Mouse (Mus musculus) CH12.LX (cell line): ENCODE results near the gene Gucy1b2. TPM values are rescaled to one million over a fixed set of nuclear protein-coding genes. Genes with fewer than 3 reads are reported as not detected.

Experiments used
- DNase-seq: peaks from one replicate; pipeline ENCODE4 v3.0.0-alpha.2; 2013; ENCODE audit errors: extremely low read depth
- H3K27ac ChIP-seq: 2 replicates; pipeline ENCODE4 v1.5.1; 2012; ENCODE audit warnings: low read depth, mild to moderate bottlenecking, control low read depth, moderate library complexity; ENCODE audit not compliant: insufficient read depth
- H3K27me3 ChIP-seq: replicated peaks from 2 replicates; pipeline ENCODE3; 2012; ENCODE audit warnings: inconsistent platforms
- H3K36me3 ChIP-seq, 2 experiments: replicated peaks in 1 of 2; 2 replicates each; pipeline versions ENCODE3 to v1.6.1; 2012; ENCODE audit warnings: inconsistent platforms in 1 of 2, low read length in 1 of 2, mild to moderate bottlenecking in 1 of 2, mixed read lengths in 1 of 2, moderate library complexity in 1 of 2; ENCODE audit not compliant: control insufficient read depth in 1 of 2, insufficient read depth in 1 of 2
- H3K4me1 ChIP-seq, 2 experiments: 2 replicates each; pipeline ENCODE4 v1.6.1; 2012; ENCODE audit warnings: inconsistent platforms in 1 of 2, moderate library complexity in 1 of 2; ENCODE audit not compliant: insufficient read depth in 2 of 2, control insufficient read depth in 1 of 2
- H3K4me2 ChIP-seq: 2 replicates; pipeline ENCODE4 v1.6.1; 2012; ENCODE audit warnings: low read depth, mild to moderate bottlenecking, control low read depth; ENCODE audit not compliant: poor library complexity, insufficient read depth, severe bottlenecking
- H3K4me3 ChIP-seq, 3 experiments: fragments of 150-350 bp in 1 of 3; sonication (generic) in 1 of 3; replicated peaks in 1 of 3; 2 replicates each; pipeline versions ENCODE3 to v1.5.1; 2011 to 2012; ENCODE audit warnings: low read depth in 2 of 3, low read length in 2 of 3, mild to moderate bottlenecking in 2 of 3, moderate library complexity in 2 of 3, control low read depth in 1 of 3, improper control_type of control experiment in 1 of 3, inconsistent platforms in 1 of 3, mixed read lengths in 1 of 3; ENCODE audit not compliant: poor library complexity in 1 of 3
- H3K79me2 ChIP-seq: replicated peaks from 2 replicates; pipeline ENCODE4 v1.6.1; 2012; ENCODE audit warnings: mild to moderate bottlenecking, moderate library complexity; ENCODE audit not compliant: control insufficient read depth, poor library complexity, insufficient read depth, severe bottlenecking; ENCODE audit errors: extremely low read depth
- H3K9ac ChIP-seq: 2 replicates; pipeline ENCODE4 v1.6.1; 2012; ENCODE audit warnings: low read depth, mild to moderate bottlenecking, control low read depth, moderate library complexity; ENCODE audit not compliant: insufficient read depth
- H3K9me3 ChIP-seq: replicated peaks from 2 replicates; pipeline ENCODE3; 2012; ENCODE audit warnings: low read length, inconsistent platforms, mixed read lengths
- CHD2 ChIP-seq: IDR thresholded peaks from 2 replicates; pipeline ENCODE4 v1.6.1; 2011; ENCODE audit warnings: low read length, improper control_type of control experiment
- E2F4 ChIP-seq: IDR thresholded peaks from 2 replicates; pipeline ENCODE4 v1.6.1; 2011; ENCODE audit warnings: low read depth, low read length, improper control_type of control experiment; ENCODE audit not compliant: insufficient replicate concordance
- ELF1 ChIP-seq: IDR thresholded peaks from 2 replicates; pipeline ENCODE4 v1.6.1; 2014; ENCODE audit warnings: low read depth, mild to moderate bottlenecking, inconsistent platforms, low read length, improper control_type of control experiment
- EP300 ChIP-seq: IDR thresholded peaks from 2 replicates; pipeline ENCODE4 v1.6.1; 2011; ENCODE audit warnings: low read length, improper control_type of control experiment
- HCFC1 ChIP-seq: IDR thresholded peaks from 2 replicates; pipeline ENCODE4 v1.6.1; 2012; ENCODE audit warnings: low read depth, mild to moderate bottlenecking, inconsistent platforms, low read length, improper control_type of control experiment
- MAFK ChIP-seq: IDR thresholded peaks from 2 replicates; pipeline ENCODE4 v1.6.1; 2011; ENCODE audit warnings: low read length, improper control_type of control experiment; ENCODE audit not compliant: insufficient replicate concordance
- MAZ ChIP-seq: IDR thresholded peaks from 2 replicates; pipeline ENCODE4 v1.6.1; 2012; ENCODE audit warnings: low read depth, mild to moderate bottlenecking, inconsistent platforms, low read length, improper control_type of control experiment, moderate library complexity
- MXI1 ChIP-seq: IDR thresholded peaks from 2 replicates; pipeline ENCODE4 v1.6.1; 2011; ENCODE audit warnings: mild to moderate bottlenecking, low read depth, low read length, improper control_type of control experiment
- NELFE ChIP-seq: IDR thresholded peaks from 2 replicates; pipeline ENCODE4 v1.6.1; 2011; ENCODE audit warnings: low read depth, low read length, improper control_type of control experiment
- NRF1 ChIP-seq: IDR thresholded peaks from 2 replicates; pipeline ENCODE4 v1.6.1; 2014; ENCODE audit warnings: low read depth, mild to moderate bottlenecking, inconsistent platforms, low read length, improper control_type of control experiment, moderate library complexity
- PAX5 ChIP-seq: IDR thresholded peaks from 2 replicates; pipeline ENCODE4 v1.6.1; 2012; ENCODE audit warnings: low read length, inconsistent platforms, mixed read lengths
- POLR2A ChIP-seq: IDR thresholded peaks from 2 replicates; pipeline ENCODE4 v1.6.1; 2011; ENCODE audit warnings: low read depth, mild to moderate bottlenecking, improper control_type of control experiment, low read length
- POLR2AphosphoS2 ChIP-seq: IDR thresholded peaks from 2 replicates; pipeline ENCODE4 v1.6.1; 2011; ENCODE audit warnings: low read depth, low read length, improper control_type of control experiment
- RAD21 ChIP-seq: IDR thresholded peaks from 2 replicates; pipeline ENCODE4 v1.6.1; 2011; ENCODE audit warnings: low read depth, mild to moderate bottlenecking, low read length, improper control_type of control experiment, moderate library complexity
- RCOR1 ChIP-seq: conservative IDR thresholded peaks from 2 replicates; pipeline ENCODE4 v1.6.1; 2012; ENCODE audit warnings: low read depth, mild to moderate bottlenecking, inconsistent platforms, low read length, improper control_type of control experiment
- SIN3A ChIP-seq: IDR thresholded peaks from 2 replicates; pipeline ENCODE4 v1.6.1; 2012; ENCODE audit warnings: low read length, improper control_type of control experiment, inconsistent platforms
- UBTF ChIP-seq: IDR thresholded peaks from 2 replicates; pipeline ENCODE4 v1.6.1; 2012; ENCODE audit warnings: low read depth, mild to moderate bottlenecking, inconsistent platforms, low read length, improper control_type of control experiment, moderate library complexity
- USF2 ChIP-seq: conservative IDR thresholded peaks from 2 replicates; pipeline ENCODE4 v1.6.1; 2011; ENCODE audit warnings: low read depth, low read length, improper control_type of control experiment
- ZMIZ1 ChIP-seq: IDR thresholded peaks from 2 replicates; pipeline ENCODE4 v1.6.1; 2012; ENCODE audit warnings: low read depth, mild to moderate bottlenecking, inconsistent platforms, low read length, improper control_type of control experiment
- ZNF384 ChIP-seq: IDR thresholded peaks from 2 replicates; pipeline ENCODE4 v1.6.1; 2012; ENCODE audit warnings: low read depth, low read length, improper control_type of control experiment, inconsistent platforms
- dilution Hi-C: fragments of 300-500 bp; cut with MboI; formaldehyde crosslinking; loops from 2 replicates; pipeline ENCODE4 v1.14.3; 2020; ENCODE audit warnings: low sequenced_read_pairs; ENCODE audit not compliant: extremely low pct_unique_long_range_greater_than_20kb, extremely low pct_ligation_motif_present
- in situ Hi-C: fragments of 300-500 bp; cut with MboI; formaldehyde crosslinking; loops from 3 replicates; pipeline ENCODE4 v1.14.3; 2019; ENCODE audit warnings: low sequenced_read_pairs, low pct_ligation_motif_present, low pct_unique_long_range_greater_than_20kb, mixed read lengths
- polyA plus RNA-seq: library from polyadenylated mRNA; unstranded; fragments of >175 nt; gene quantifications from 2 replicates; pipeline ENCODE4 v1.2.1, GENCODE M21; 2012; ENCODE audit warnings: low read depth; ENCODE audit not compliant: insufficient read length
- total RNA-seq, 2 experiments: library from RNA; depleted of rRNA; stranded (reverse); fragments of 300-350 nt in 1 of 2; fragments of >200 nt in 1 of 2; gene quantifications; 2 replicates each; pipeline ENCODE4 v1.2.3; 2012 to 2014

Gucy1b2 gene
- total and polyA plus RNA-seq, 3 experiments: not detected

GRCm38 (mm10) chr14:62443840-62444430, 12.2 kb downstream of the Gucy1b2 start:
- H3K27me3 ChIP-seq: peaks cover 2% of the 10 kb centered on the region
- in situ Hi-C loops (no loop called here), dilution Hi-C loops (no loop called here)
- H3K4me2 ChIP-seq: peak overlapping the region; percentile 81
- H3K9ac ChIP-seq: no peak overlapping the region
- no peak overlapping the region for H3K27ac ChIP-seq
- no peak for DNase-seq
- TF ChIP-seq EP300: 0 out of 2 replicates have a peak, but pooled peaks have one; percentile 10
- no peak for TF ChIP-seq NRF1
- no peaks in the 10 kb centered on the region for H3K36me3 ChIP-seq
- peak overlapping the region in 1 of 3 experiments; percentile 36 for H3K4me3 ChIP-seq
- H3K9me3 ChIP-seq: no peaks in the 10 kb centered on the region
- no peaks in the 10 kb centered on the region for H3K4me1 ChIP-seq
- no peaks in the 10 kb centered on the region for H3K79me2 ChIP-seq

- Histone ChIP-seq H3K27me3 (peaks cover 2% of the 10 kb centered on the region), H3K36me3 (no peaks in the 10 kb centered on the region), H3K27ac (no peak overlapping the region)
- in situ Hi-C loops: no loop called here
- dilution Hi-C loops: no loop called here
- TF ChIP-seq E2F4 (no peak), ZMIZ1 (no peak), RAD21 (no peak), POLR2A (no peak), ZNF384 (no peak), MAFK (no peak), NELFE (no peak), HCFC1 (no peak), PAX5 (no peak), MXI1 (no peak), USF2 (no peak), CHD2 (no peak), SIN3A (no peak)
- TF ChIP-seq, all 38 proteins: peak for 0
- no peak overlapping the region for H3K4me2 ChIP-seq
- H3K79me2 ChIP-seq: no peaks in the 10 kb centered on the region
- H3K9ac ChIP-seq: no peak overlapping the region
- H3K4me1 ChIP-seq: no peaks in the 10 kb centered on the region
- no peaks in the 10 kb centered on the region for H3K9me3 ChIP-seq
- DNase-seq: no peak
- H3K4me3 ChIP-seq: no peak overlapping the region
Measured at GRCm38 (mm10) chr14:62442971-62443370, 13.1 kb downstream of the Gucy1b2 start.

- Histone ChIP-seq H3K36me3 (no peaks in the 10 kb centered on the region), H3K27ac (no peak overlapping the region), H3K27me3 (no peaks in the 10 kb centered on the region), H3K9me3 (no peaks in the 10 kb centered on the region), H3K4me3 (no peak overlapping the region), H3K4me2 (no peak overlapping the region), H3K9ac (no peak overlapping the region), H3K79me2 (no peaks in the 10 kb centered on the region), H3K4me1 (no peaks in the 10 kb centered on the region)
- no peak for TF ChIP-seq ELF1
- no peak for TF ChIP-seq MAZ
- no peak for TF ChIP-seq POLR2AphosphoS2
- no peak for TF ChIP-seq RCOR1
- no peak for TF ChIP-seq UBTF
- no peak for TF ChIP-seq MAFK
- in situ Hi-C loops: no loop called here
- DNase-seq: no peak
- dilution Hi-C loops: no loop called here
Measured at GRCm38 (mm10) chr14:62440036-62440435, 16.1 kb downstream of the Gucy1b2 start.
